Mouse (Mus musculus) cortical plate, adult 2 months (tissue): ENCODE data around the gene Polr2b.

Experiments used
- CTCF ChIP-seq: fragments of 200-500 bp; IDR thresholded peaks from 2 replicates; pipeline ENCODE4 v1.5.1; 2011; ENCODE audit warnings: mild to moderate bottlenecking, control low read depth, low read length; ENCODE audit not compliant: insufficient read depth; ENCODE audit errors: extremely low read depth
- POLR2A ChIP-seq: fragments of 200-500 bp; IDR thresholded peaks from 2 replicates; pipeline ENCODE4 v1.6.1; 2011; ENCODE audit warnings: mild to moderate bottlenecking, low read length, control low read depth; ENCODE audit not compliant: insufficient read depth; ENCODE audit errors: extremely low read depth

- no peak for TF ChIP-seq CTCF
- TF ChIP-seq POLR2A, result no peak
Measured at GRCm38 (mm10) chr5:77309051-77309906, 668 bp upstream of the Polr2b start.
